Mouse (Mus musculus) kidney, adult 9 months (tissue): ENCODE data around the gene Bicdl2.

Experiments used
- DNase-seq: peaks from one replicate; pipeline ENCODE4 v3.0.0; 2022

Bicdl2 gene

GRCm38 (mm10) chr17:23660117-23660875, at the start of gene Bicdl2:
TSS of gene Bicdl2 (plus strand) at chr17:23660506.
- DNase-seq: peak; percentile 84

DNA sequence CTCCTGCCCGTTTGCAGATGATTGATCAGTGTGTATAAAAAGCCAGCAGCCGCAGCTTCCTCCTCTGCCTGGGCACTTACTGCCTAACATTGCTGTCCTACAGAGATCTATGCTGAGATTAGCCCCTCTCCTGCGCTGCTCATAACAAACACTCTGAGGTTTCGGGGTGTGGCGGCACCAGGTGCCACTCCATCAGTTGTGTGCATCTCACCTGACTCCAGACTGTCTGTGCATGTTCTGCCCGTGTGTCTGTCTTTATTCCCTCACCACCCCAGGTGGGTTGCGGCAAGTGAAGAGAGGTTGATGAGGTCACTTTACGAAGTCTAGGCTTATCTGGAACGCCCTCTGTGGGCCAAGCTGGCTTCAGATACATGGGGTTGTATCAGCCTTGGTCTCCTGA, 43.2 kb upstream of the Bicdl2 start:
- no peak for DNase-seq

DNA sequence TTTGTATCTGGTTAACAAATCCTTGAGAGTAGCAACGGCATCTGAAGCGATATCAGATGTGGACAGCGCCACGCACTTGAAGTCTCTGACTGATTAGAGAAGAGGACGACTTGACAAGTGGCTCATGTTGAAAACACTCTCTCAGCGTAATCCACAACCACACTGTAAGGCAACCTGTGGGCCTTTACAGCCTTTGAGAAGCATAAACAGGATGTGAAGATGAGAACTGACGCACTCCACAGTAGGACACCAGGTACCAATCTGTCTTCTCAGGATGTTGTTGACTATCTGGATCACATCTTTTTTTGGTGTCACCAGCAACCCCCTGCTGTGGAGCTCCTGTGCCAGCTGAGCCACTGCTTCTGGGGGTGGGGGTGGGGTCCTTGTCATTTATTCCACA, 40.0 kb upstream of the Bicdl2 start:
- no peak for DNase-seq

- no peak for DNase-seq
Observed at GRCm38 (mm10) chr17:23627813-23628212, 32.5 kb upstream of the Bicdl2 start.

DNA sequence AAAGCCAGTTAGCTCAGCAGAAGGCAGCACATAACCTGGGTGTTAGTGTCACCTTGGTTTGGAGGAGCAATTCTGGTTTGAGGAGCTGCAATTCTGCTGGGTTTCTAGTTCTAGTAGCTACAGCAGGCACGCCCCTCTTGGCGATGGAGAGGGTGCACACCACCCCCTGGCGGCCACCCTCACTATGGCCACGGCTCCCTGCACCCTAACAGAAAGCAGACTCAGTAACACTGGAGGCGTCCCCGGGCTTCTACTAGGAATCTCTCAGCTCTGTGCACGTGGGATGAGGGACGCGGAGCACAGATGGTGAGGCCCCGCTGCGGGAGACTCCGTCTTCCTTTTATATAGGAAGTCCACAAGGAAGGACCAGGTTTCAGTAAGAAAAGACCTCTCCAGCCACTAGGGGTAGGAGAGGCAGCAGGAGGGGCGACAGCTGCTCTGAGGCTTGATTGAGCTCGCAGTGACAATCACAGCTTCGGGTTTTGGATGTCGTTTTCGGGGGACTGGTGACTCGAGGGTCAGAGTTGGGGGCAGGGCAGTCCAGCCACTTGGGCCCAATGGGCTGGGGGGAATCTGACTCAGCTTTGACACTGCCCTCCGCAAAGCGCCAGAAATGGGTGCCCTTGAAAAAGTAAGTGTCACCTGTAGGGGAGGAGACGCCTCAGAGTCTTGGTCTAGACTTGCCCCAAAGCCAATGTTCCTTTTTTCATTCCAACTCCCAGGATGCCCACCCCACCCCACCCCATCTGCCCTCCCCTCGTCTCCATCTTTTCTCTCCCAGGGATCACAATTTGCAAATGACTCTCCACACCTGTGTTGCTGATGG, 29.9 kb upstream of the Bicdl2 start:
- DNase-seq: peak; percentile 69

DNA sequence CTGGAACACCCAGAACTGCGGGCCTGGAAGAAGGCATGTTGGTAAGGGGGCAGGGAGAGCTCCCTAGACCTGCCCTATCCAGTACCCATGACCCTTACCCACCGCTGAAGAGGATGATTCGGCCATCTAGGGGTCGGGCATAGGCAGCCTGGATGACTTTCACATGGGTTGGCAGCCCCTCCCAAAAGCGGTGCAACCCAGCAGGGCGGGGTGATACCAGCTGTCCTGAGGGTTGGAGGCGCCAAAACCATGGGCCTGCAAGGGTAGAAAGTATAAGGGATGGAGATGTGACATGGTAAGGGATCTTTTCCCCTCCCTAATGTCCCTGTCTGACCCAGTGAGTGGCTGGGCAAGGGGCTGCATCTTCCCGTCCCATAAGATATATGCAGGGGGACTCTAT, 29.1 kb upstream of the Bicdl2 start:
- no peak for DNase-seq

DNA sequence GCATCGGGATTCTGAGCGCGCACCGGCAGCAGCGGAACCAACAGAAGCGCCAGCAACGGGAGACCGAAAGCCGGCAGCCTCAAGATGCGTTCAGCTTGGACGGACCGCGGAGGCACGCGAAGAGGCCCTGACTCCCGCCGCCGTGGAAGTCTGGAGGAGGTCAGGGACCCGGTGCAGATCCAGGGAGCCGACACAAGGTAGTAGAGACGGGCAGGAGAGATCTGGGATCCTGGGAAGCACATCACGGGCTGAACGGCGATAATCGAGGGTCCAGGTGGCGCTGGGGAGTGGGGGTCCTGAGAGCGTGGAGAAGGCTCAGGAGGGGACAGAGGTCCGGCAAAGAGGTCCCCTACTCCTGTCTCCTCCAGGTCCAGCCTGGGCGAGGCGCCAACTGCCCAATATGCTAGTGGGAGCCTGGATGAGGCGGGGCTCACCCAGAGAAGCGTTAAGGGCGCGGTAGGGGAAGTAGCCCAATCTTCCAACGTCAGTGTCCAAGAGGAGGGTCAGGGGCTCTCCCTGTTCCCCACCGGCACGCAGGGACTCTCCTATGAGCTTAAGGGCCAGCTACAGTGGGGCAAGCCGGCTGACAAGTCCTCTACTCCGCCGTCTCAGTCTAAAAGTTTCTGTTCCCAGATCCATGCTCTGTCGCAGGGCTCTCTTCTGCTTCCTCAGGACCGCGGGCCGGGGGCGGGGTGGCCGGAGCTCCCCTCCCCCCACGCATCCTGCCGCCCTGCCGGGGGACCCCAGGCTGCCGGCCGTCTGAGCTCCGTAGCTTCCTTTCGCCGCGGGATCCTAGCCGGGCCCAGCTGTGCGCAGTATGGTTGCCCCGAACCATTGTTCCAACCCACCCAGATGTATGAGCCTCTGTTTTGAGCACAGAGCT, 15.5 kb upstream of the Bicdl2 start, which contains the start of gene Mmp25:
TSS of gene Mmp25 (minus strand) at position 665 of the 883 bp plus-strand sequence.
- DNase-seq: no peak

DNA sequence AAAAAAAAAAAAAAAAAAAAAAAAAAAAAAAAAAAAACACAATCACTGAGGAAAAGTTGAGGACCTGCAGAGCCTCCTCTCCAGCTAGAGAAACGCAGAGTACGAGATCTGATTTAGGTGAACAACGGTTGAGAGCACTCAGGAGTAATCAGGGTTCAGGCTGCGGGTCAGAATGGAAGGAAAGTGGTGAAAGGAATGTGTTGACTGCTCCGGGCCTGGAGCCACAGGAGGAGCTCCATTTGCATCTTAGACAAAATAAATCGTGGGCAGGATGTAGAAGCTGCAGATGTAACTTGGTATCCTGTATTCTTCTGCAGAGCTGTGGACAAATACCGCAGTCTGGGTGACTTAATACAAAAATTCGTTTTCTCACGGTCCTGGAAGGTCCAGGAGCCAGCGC, 14.4 kb upstream of the Bicdl2 start:
- no peak for DNase-seq

- no peak for DNase-seq
Observed at GRCm38 (mm10) chr17:23651363-23651762, 8.9 kb upstream of the Bicdl2 start.

DNA sequence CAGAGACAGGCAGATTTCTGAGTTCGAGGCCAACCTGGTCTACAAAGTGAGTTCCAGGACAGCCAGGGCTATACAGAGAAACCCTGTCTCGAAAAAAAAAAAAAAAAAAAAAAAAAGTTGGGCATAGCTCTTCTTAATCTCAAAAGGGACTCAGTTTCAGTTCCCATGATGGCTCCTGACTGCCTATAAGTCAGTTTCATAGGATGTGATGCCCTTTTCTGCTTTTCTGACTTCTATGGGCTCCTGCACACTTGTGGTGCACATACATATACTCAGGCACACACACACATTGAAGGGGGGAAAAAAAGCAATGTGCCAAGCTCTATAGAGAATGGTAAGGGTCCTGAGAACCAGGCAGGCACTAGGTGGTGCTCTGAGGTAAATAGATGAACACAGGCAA, 7.0 kb upstream of the Bicdl2 start:
- DNase-seq: no peak

DNA sequence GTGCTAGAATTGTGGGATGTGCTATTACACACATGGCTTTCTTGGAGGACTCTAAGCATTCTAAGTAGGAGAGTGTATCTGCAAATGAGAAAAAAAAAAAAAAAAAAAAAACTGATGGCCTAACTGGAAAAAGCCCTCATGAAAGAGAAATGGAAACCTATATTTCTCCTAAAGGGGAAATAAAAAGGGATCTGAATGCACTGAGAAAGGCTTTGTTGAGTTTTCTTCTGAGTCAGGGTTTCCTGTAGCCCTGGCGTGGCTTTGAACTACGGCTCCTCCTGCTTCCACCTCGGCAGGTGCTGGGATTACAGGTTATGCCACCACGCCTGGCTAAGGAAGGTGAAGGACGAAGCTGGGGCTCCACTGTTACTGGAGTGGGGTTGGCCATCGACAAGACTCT, 6.3 kb upstream of the Bicdl2 start:
- DNase-seq: no peak

- no peak for DNase-seq
Observed at GRCm38 (mm10) chr17:23654410-23654809, 5.9 kb upstream of the Bicdl2 start.

- DNase-seq: no peak
Observed at GRCm38 (mm10) chr17:23658450-23658849, 1.9 kb upstream of the Bicdl2 start.

DNA sequence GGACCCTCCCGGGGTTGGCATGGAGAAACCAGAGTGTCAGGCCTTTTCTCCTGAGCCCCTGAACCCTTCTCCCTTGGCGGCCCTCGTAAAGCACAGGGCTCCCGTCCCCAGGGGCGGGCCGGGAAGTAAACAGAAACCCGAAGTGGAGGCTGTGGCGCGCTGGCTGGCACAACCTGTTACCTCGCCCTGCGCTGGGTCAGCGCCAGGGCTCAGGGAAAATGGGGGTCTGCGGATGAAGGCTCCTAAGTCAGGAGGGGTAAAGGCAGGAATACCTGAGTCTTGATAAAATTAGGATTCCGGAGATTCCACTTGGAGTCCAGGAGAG, 532 bp downstream of the Bicdl2 start:
- no peak for DNase-seq

DNA sequence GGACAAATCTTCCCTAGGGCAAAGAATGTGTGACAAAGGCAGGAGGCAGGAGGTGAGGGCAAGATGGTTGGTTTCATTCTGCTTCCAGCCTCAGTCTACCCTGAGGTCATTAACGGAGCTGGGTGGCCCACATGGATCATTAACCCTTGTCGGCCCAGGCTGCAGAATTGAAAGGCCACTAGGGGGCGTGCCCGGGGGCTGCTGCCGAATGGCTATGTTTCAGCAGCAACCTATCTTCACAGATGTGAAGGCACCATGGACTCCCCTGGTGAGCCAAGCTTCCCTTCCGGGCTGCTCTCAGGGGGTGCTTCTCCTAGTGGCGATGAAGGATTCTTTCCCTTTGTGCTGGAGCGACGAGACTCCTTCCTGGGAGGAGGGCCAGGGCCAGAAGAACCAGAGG, 1.2 kb downstream of the Bicdl2 start:
- no peak for DNase-seq

GRCm38 (mm10) chr17:23664556-23665021, 4.3 kb downstream of the Bicdl2 start:
- DNase-seq: no peak

GRCm38 (mm10) chr17:23665511-23665910, 5.2 kb downstream of the Bicdl2 start:
- DNase-seq: no peak

DNA sequence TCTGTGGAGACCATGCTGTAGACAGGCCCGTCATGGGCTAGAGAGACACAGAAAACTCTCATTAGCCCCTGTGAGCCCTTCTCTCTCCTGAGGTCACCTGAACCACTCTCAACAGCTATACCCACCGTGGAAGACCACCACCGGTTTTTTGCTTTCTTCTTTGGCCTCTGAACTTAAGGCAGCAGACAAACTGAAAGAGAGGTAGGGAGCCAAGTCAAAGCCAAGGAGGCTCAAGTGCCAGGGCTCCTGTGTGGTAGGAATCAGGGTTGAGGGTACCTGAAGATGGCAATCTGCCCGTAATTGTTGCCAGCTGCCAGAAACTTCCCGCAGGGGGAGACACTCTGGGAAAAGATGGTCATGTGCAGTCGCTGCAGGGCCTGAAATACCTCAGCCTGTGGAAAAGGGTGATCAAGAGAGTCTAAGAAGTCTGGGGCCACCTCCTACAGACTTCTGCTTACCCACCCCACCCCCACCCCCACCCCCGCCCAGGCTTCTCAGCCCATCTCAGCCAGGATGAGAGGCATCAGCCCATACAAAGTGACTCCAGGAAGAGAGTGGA, 10.3 kb downstream of the Bicdl2 start:
- DNase-seq: no peak

- no peak for DNase-seq
Observed at GRCm38 (mm10) chr17:23671519-23671918, 11.2 kb downstream of the Bicdl2 start.

DNA sequence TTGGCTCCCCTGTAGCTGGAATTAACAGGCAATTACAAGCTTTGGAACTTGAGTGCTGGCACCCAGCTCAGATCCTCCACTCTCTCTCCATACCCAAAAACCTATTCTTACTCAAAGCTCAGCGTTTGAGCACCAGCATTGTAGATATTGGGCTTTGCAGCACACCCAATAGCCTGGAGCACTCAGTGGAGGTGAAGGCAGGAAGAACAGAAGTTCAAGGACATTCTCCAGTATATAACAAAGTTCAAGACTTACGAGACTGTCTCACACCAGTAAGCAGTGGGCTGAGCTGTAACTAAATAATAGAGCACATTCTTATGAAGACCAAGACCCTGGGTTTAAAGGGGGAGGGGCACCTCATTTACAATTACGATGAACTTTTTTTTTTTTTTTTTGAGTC, 12.5 kb downstream of the Bicdl2 start:
- DNase-seq: no peak

- DNase-seq: peak; percentile 97
Observed at GRCm38 (mm10) chr17:23673424-23674073, 13.2 kb downstream of the Bicdl2 start, which contains the start of the genes Hcfc1r1 and Thoc6. TSS of gene Hcfc1r1 (plus strand) at chr17:23673596. TSS of gene Thoc6 (minus strand) at chr17:23673882.

DNA sequence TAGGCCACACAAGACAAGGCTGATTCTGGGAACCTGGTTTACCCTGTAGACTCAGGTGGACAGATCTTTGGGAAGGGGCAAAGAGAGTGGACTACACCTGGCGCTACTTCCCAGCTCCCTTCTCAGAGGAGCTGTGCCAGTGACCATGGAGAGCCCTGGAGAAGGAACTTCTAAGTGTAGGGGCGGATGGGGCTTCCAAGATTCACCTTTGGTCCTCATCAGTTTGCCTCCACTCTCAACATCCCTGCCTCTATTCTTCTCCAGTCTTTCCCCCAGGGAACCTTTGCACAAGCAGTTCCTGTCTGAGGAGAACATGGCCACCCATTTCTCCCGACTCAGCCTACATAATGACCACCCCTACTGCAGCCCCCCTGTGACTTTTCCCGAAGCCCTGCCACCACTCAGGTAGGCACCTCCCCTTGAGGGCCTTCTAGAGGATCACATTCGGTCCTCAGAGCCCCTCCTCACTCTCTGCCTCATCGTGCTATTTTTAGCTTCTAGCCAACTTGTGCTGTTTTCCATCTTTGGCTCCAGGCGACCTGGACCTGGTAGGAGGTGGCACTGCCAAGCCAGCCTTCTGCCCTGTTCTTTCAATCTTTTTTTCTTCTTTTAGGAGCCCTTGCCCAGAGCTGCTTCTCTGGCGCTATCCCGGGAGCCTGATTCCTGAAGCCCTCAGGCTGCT, 14.1 kb downstream of the Bicdl2 start:
- no peak for DNase-seq
